Mouse (Mus musculus) CH12.LX (cell line): Measurements from ENCODE around the gene Pkd1l2. TPM values are rescaled to one million over a fixed set of nuclear protein-coding genes. Genes with fewer than 3 reads are reported as not detected.

Experiments used
- DNase-seq: peaks from one replicate; pipeline ENCODE4 v3.0.0-alpha.2; 2013; ENCODE audit errors: extremely low read depth
- H3K27ac ChIP-seq: 2 replicates; pipeline ENCODE4 v1.5.1; 2012; ENCODE audit warnings: low read depth, mild to moderate bottlenecking, control low read depth, moderate library complexity; ENCODE audit not compliant: insufficient read depth
- H3K27me3 ChIP-seq: replicated peaks from 2 replicates; pipeline ENCODE3; 2012; ENCODE audit warnings: inconsistent platforms
- H3K36me3 ChIP-seq, 2 experiments: replicated peaks in 1 of 2; 2 replicates each; pipeline versions ENCODE3 to v1.6.1; 2012; ENCODE audit warnings: inconsistent platforms in 1 of 2, low read length in 1 of 2, mild to moderate bottlenecking in 1 of 2, mixed read lengths in 1 of 2, moderate library complexity in 1 of 2; ENCODE audit not compliant: control insufficient read depth in 1 of 2, insufficient read depth in 1 of 2
- H3K4me1 ChIP-seq, 2 experiments: 2 replicates each; pipeline ENCODE4 v1.6.1; 2012; ENCODE audit warnings: inconsistent platforms in 1 of 2, moderate library complexity in 1 of 2; ENCODE audit not compliant: insufficient read depth in 2 of 2, control insufficient read depth in 1 of 2
- H3K4me2 ChIP-seq: 2 replicates; pipeline ENCODE4 v1.6.1; 2012; ENCODE audit warnings: low read depth, mild to moderate bottlenecking, control low read depth; ENCODE audit not compliant: poor library complexity, insufficient read depth, severe bottlenecking
- H3K4me3 ChIP-seq, 3 experiments: fragments of 150-350 bp in 1 of 3; sonication (generic) in 1 of 3; replicated peaks in 1 of 3; 2 replicates each; pipeline versions ENCODE3 to v1.5.1; 2011 to 2012; ENCODE audit warnings: low read depth in 2 of 3, low read length in 2 of 3, mild to moderate bottlenecking in 2 of 3, moderate library complexity in 2 of 3, control low read depth in 1 of 3, improper control_type of control experiment in 1 of 3, inconsistent platforms in 1 of 3, mixed read lengths in 1 of 3; ENCODE audit not compliant: poor library complexity in 1 of 3
- H3K79me2 ChIP-seq: replicated peaks from 2 replicates; pipeline ENCODE4 v1.6.1; 2012; ENCODE audit warnings: mild to moderate bottlenecking, moderate library complexity; ENCODE audit not compliant: control insufficient read depth, poor library complexity, insufficient read depth, severe bottlenecking; ENCODE audit errors: extremely low read depth
- H3K9ac ChIP-seq: 2 replicates; pipeline ENCODE4 v1.6.1; 2012; ENCODE audit warnings: low read depth, mild to moderate bottlenecking, control low read depth, moderate library complexity; ENCODE audit not compliant: insufficient read depth
- H3K9me3 ChIP-seq: replicated peaks from 2 replicates; pipeline ENCODE3; 2012; ENCODE audit warnings: low read length, inconsistent platforms, mixed read lengths
- CHD1 ChIP-seq: IDR thresholded peaks from 2 replicates; pipeline ENCODE4 v1.6.1; 2012; ENCODE audit warnings: low read depth, low read length, improper control_type of control experiment, inconsistent platforms
- E2F4 ChIP-seq: IDR thresholded peaks from 2 replicates; pipeline ENCODE4 v1.6.1; 2011; ENCODE audit warnings: low read depth, low read length, improper control_type of control experiment; ENCODE audit not compliant: insufficient replicate concordance
- ETS1 ChIP-seq: conservative IDR thresholded peaks from 2 replicates; pipeline ENCODE4 v1.6.1; 2012; ENCODE audit warnings: low read depth, mild to moderate bottlenecking, inconsistent platforms, low read length, improper control_type of control experiment, moderate library complexity
- GABPA ChIP-seq: IDR thresholded peaks from 2 replicates; pipeline ENCODE4 v1.6.1; 2012; ENCODE audit warnings: low read depth, low read length, improper control_type of control experiment, inconsistent platforms; ENCODE audit not compliant: insufficient replicate concordance
- IRF4 ChIP-seq: IDR thresholded peaks from 2 replicates; pipeline ENCODE4 v1.6.1; 2014; ENCODE audit warnings: low read depth, mild to moderate bottlenecking, inconsistent platforms, low read length, improper control_type of control experiment
- JUN ChIP-seq: IDR thresholded peaks from 2 replicates; pipeline ENCODE4 v1.6.1; 2011; ENCODE audit warnings: low read depth, mild to moderate bottlenecking, low read length, improper control_type of control experiment, moderate library complexity; ENCODE audit not compliant: insufficient read depth
- JUND ChIP-seq: conservative IDR thresholded peaks from 2 replicates; pipeline ENCODE4 v1.6.1; 2011; ENCODE audit warnings: low read depth, low read length, improper control_type of control experiment
- KAT2A ChIP-seq: IDR thresholded peaks from 2 replicates; pipeline ENCODE4 v1.6.1; 2012; ENCODE audit warnings: low read length, improper control_type of control experiment, inconsistent platforms; ENCODE audit not compliant: insufficient replicate concordance
- MAX ChIP-seq: IDR thresholded peaks from 2 replicates; pipeline ENCODE4 v1.6.1; 2011; ENCODE audit warnings: low read length, improper control_type of control experiment
- MEF2A ChIP-seq: IDR thresholded peaks from 2 replicates; pipeline ENCODE4 v1.6.1; 2014; ENCODE audit warnings: low read depth, mild to moderate bottlenecking, inconsistent platforms, low read length, improper control_type of control experiment, borderline replicate concordance
- MXI1 ChIP-seq: IDR thresholded peaks from 2 replicates; pipeline ENCODE4 v1.6.1; 2011; ENCODE audit warnings: mild to moderate bottlenecking, low read depth, low read length, improper control_type of control experiment
- POLR2A ChIP-seq: IDR thresholded peaks from 2 replicates; pipeline ENCODE4 v1.6.1; 2011; ENCODE audit warnings: low read depth, mild to moderate bottlenecking, improper control_type of control experiment, low read length
- RCOR1 ChIP-seq: conservative IDR thresholded peaks from 2 replicates; pipeline ENCODE4 v1.6.1; 2012; ENCODE audit warnings: low read depth, mild to moderate bottlenecking, inconsistent platforms, low read length, improper control_type of control experiment
- TCF12 ChIP-seq: IDR thresholded peaks from 2 replicates; pipeline ENCODE4 v1.6.1; 2014; ENCODE audit warnings: low read depth, mild to moderate bottlenecking, inconsistent platforms, low read length, improper control_type of control experiment
- USF2 ChIP-seq: conservative IDR thresholded peaks from 2 replicates; pipeline ENCODE4 v1.6.1; 2011; ENCODE audit warnings: low read depth, low read length, improper control_type of control experiment
- ZKSCAN1 ChIP-seq: IDR thresholded peaks from 2 replicates; pipeline ENCODE4 v1.6.1; 2012; ENCODE audit warnings: low read depth, inconsistent platforms, low read length, improper control_type of control experiment, borderline replicate concordance
- dilution Hi-C: fragments of 300-500 bp; cut with MboI; formaldehyde crosslinking; loops from 2 replicates; pipeline ENCODE4 v1.14.3; 2020; ENCODE audit warnings: low sequenced_read_pairs; ENCODE audit not compliant: extremely low pct_unique_long_range_greater_than_20kb, extremely low pct_ligation_motif_present
- in situ Hi-C: fragments of 300-500 bp; cut with MboI; formaldehyde crosslinking; loops from 3 replicates; pipeline ENCODE4 v1.14.3; 2019; ENCODE audit warnings: low sequenced_read_pairs, low pct_ligation_motif_present, low pct_unique_long_range_greater_than_20kb, mixed read lengths
- polyA plus RNA-seq: library from polyadenylated mRNA; unstranded; fragments of >175 nt; gene quantifications from 2 replicates; pipeline ENCODE4 v1.2.1, GENCODE M21; 2012; ENCODE audit warnings: low read depth; ENCODE audit not compliant: insufficient read length
- total RNA-seq, 2 experiments: library from RNA; depleted of rRNA; stranded (reverse); fragments of 300-350 nt in 1 of 2; fragments of >200 nt in 1 of 2; gene quantifications; 2 replicates each; pipeline ENCODE4 v1.2.3; 2012 to 2014

The Pkd1l2 gene
- total and polyA plus RNA-seq, 3 experiments, result 0.06 TPM; not detected in 2

DNA sequence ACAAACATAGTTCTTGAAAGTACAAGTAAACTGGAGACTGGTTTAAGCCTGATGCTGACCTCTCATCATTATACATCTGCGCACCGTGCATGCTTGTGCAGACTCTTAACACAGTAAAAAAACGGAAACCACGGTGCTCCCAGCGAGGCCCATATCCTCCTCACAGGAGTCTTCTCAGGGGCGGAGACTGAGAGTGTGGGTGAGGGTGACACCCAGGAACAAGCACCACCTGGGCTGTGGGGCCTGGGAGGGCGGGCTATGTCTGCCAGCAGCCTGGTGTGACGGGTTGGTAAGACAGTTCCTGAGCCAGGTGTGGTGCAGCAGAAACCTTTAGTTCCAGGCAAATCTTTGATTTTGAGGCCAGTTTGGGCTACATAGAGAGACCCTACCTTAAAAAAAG is 129.8 kb downstream of the Pkd1l2 start:
- H3K36me3 ChIP-seq, result peaks cover 41 to 68% of the 10 kb centered on the region in 2 experiments
- H3K9me3 ChIP-seq, result no peaks in the 10 kb centered on the region
- no peak overlapping the region for H3K9ac ChIP-seq
- dilution Hi-C loops, result no loop called here
- no peak for DNase-seq
- H3K4me1 ChIP-seq, result peaks cover 4 to 46% of the 10 kb centered on the region in 2 experiments
- H3K4me3 ChIP-seq, result no peak overlapping the region
- no peak overlapping the region for H3K27ac ChIP-seq
- H3K27me3 ChIP-seq, result no peaks in the 10 kb centered on the region
- H3K4me2 ChIP-seq, result no peak overlapping the region
- TF ChIP-seq TCF12 (no peak), RCOR1 (no peak), MXI1 (no peak), E2F4 (no peak), CHD1 (no peak)
- TF ChIP-seq, all 38 proteins: peak for 0
- peaks cover 20% of the 10 kb centered on the region for H3K79me2 ChIP-seq
- in situ Hi-C loops, result no loop called here

DNA sequence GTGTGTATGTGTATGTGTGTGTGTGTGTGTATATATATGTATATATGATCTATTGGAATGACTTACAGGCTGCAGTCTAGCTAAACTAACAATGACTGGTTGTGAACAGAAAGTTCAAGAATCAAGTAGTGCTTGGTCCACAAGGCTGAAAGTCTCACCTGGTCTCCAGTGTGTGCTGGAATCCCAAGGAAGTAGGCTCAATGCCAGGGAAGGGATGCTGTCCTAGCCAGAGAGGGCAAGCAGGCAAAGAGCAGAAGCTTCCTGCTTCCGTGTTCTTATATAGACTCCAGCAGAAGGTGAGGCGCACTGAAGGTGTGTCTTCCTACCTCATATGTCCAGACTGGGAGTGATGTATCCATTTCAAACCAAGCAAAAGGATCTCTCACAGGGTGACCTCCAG is 130.5 kb downstream of the Pkd1l2 start:
- H3K36me3 ChIP-seq, result peaks cover 35 to 61% of the 10 kb centered on the region in 2 experiments
- no peak overlapping the region for H3K4me3 ChIP-seq
- no peak overlapping the region for H3K9ac ChIP-seq
- no peak overlapping the region for H3K27ac ChIP-seq
- peaks cover 21% of the 10 kb centered on the region for H3K79me2 ChIP-seq
- TF ChIP-seq ETS1 (no peak), TCF12 (no peak), GABPA (no peak), MEF2A (no peak), JUND (no peak), MAX (no peak), USF2 (no peak), JUN (no peak), POLR2A (no peak), ZKSCAN1 (no peak)
- H3K4me1 ChIP-seq, result peaks cover 5 to 47% of the 10 kb centered on the region in 2 experiments
- DNase-seq, result no peak
- dilution Hi-C loops (no loop called here), in situ Hi-C loops (no loop called here)
- no peak overlapping the region for H3K4me2 ChIP-seq
- H3K9me3 ChIP-seq, result no peaks in the 10 kb centered on the region
- H3K27me3 ChIP-seq, result no peaks in the 10 kb centered on the region

DNA sequence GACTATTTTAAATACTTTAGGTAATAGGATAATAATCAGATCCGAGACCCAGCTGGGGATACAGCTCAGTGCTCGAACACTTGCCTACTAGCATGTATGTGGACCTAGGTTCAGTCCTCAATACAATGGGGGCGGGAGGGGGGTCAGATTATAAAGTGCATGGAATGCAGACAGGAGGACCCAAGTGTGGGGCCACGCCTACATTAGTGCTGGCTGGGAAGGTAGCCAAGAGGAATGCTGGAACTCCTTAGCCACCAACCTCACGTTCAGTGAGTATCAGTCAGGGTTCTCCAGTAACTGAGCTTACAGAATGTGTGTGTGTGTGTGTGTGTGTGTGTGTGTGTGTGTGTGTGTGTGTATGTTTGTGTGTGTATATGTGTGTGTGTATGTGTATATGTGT is 130.9 kb downstream of the Pkd1l2 start:
- TF ChIP-seq IRF4 (no peak), KAT2A (no peak)
- H3K27ac ChIP-seq, result no peak overlapping the region
- no peak overlapping the region for H3K4me2 ChIP-seq
- in situ Hi-C loops (no loop called here), dilution Hi-C loops (no loop called here)
- no peak overlapping the region for H3K4me3 ChIP-seq
- peaks cover 5 to 49% of the 10 kb centered on the region in 2 experiments for H3K4me1 ChIP-seq
- no peak overlapping the region for H3K9ac ChIP-seq
- no peaks in the 10 kb centered on the region for H3K27me3 ChIP-seq
- no peak for DNase-seq
- H3K9me3 ChIP-seq, result no peaks in the 10 kb centered on the region
- peaks cover 22% of the 10 kb centered on the region for H3K79me2 ChIP-seq
- peaks cover 31 to 57% of the 10 kb centered on the region in 2 experiments for H3K36me3 ChIP-seq
